Mouse (Mus musculus) liver, postnatal 0 days (tissue): ENCODE results near the gene Pick1.

Source experiments
- CTCF ChIP-seq: sonication (generic); IDR thresholded peaks from 2 replicates; pipeline ENCODE4 v1.5.1; 2016; ENCODE audit warnings: antibody characterized with exemption, low read depth
- EP300 ChIP-seq: IDR thresholded peaks from 2 replicates; pipeline ENCODE4 v1.6.1; 2016; ENCODE audit warnings: antibody characterized with exemption, low read depth, mild to moderate bottlenecking

GRCm38 (mm10) chr15:79192450-79192849 lies 36.5 kb upstream of the Pick1 start:
- no peak for TF ChIP-seq CTCF
- no peak for TF ChIP-seq EP300
